Mouse (Mus musculus): ENCODE measurements at regions not wholly inside any gene's neighbourhood (a gene's known extent, or its start where the extent isn't known, plus 50 kb on each side); places are given as distances from the start of the nearest gene placed in this dataset.

DNA sequence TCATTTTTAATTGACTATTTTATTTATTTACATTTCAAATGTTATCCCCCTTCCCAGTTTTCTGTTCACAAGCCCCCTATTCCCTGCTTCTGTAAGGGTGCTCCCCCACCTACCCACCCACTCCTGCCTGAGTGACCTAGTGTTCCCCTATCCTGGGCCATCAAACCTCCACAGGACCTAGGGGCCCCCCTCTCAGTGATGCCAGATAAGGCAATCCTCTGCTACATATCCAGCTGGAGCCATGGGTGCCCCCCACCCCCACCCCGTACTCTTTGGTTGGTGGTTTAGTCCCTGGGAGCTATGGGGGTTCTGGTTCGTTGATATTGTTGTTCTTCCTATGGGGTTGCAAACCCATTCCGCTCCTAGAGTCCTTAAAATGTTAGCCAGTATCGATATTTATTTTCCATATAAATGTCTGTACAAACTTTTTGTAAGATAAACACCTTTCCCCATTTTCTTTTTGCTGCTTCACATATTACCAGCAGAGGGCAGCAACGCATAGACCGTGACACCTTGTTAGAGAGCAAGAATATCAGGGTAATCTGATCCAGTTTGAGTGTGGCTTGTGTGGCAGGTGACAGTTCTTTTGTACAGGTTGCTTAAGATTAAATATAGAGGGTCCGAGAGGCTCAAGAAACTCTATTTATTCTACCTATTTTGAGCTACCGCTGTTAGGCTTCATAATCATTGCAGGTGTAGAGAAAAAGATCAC lies 177.2 kb upstream of the Scn7a start:
- H3K4me1 ChIP-seq (ENCODE audit: control insufficient read depth, insufficient read depth, low read length) = no peaks in the 10 kb centered on the region
- H3K4me3 ChIP-seq (replicated peaks; ENCODE audit: insufficient read depth, low read depth, low read length) = no peak overlapping the region
- peak; percentile 12 to 17 for DNase-seq
- no peak for TF ChIP-seq POLR2A (IDR thresholded peaks at IDR 0.05; ENCODE audit: borderline replicate concordance, insufficient read depth, low read length)
- TF ChIP-seq CTCF (IDR thresholded peaks at IDR 0.05; ENCODE audit: borderline replicate concordance, insufficient read depth, low read depth, low read length) = peak; percentile 38; the same call in 1 of the 2 replicates
- H3K27ac ChIP-seq (ENCODE audit: insufficient read depth, low read length) = no peak overlapping the region
- 26% methylated on average over 8 of the region's 8 CpGs for WGBS
- no peaks in the 10 kb centered on the region for H3K27me3 ChIP-seq (ENCODE audit: control insufficient read depth, insufficient read depth, low read length)

DNA sequence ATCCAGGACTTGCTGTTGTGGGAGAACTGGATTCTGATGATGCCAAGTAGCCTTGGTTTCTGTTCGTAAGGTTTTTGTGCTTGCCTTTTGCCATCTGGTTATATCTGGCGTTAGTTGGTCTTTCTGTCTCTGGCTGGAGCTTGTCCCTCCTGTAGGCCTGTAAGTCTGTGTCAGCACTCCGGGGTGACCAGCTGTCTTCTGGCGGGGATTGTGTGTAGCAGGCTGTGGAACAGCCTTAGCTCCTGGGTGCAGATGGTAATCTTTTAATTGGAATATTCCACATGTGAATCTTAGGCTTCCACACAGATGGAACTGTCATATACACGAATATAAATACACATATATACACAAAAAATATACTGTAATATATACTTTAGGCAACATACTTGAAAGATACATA lies 156.5 kb upstream of the Scn7a start:
- no peaks in the 10 kb centered on the region for H3K4me1 ChIP-seq (ENCODE audit: control insufficient read depth, insufficient read depth, low read length)
- 16% methylated on average over 5 of the region's 5 CpGs for WGBS
- no peaks in the 10 kb centered on the region for H3K27me3 ChIP-seq (ENCODE audit: control insufficient read depth, insufficient read depth, low read length)
- no peak for TF ChIP-seq POLR2A (IDR thresholded peaks at IDR 0.05; ENCODE audit: borderline replicate concordance, insufficient read depth, low read length)
- no peak for TF ChIP-seq CTCF (IDR thresholded peaks at IDR 0.05; ENCODE audit: borderline replicate concordance, insufficient read depth, low read depth, low read length)
- H3K4me3 ChIP-seq (replicated peaks; ENCODE audit: insufficient read depth, low read depth, low read length) = no peak overlapping the region
- DNase-seq = no peak
- no peak overlapping the region for H3K27ac ChIP-seq (ENCODE audit: insufficient read depth, low read length)

DNA sequence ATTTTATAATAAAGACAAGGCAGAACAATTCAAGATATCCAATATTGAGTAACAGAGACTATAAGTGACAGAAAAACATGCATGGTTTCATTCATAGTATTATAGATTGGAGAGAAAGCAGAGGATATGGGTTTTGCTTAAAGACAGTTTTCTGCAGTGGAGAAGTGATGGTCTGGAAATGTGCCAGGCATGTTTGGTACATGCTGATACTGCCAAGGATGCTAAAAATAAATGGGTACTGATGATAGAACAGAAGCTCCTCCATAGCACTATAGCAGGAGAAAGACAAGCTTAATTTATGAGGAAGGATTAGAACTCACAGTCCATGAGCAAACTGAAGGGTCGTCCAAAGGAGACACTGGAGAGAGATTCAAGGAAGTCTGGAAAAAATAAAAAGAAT lies 113.3 kb upstream of the Scn7a start:
- Histone ChIP-seq H3K27ac (ENCODE audit: insufficient read depth, low read length) (no peak overlapping the region), H3K27me3 (ENCODE audit: control insufficient read depth, insufficient read depth, low read length) (no peaks in the 10 kb centered on the region), H3K4me1 (ENCODE audit: control insufficient read depth, insufficient read depth, low read length) (no peaks in the 10 kb centered on the region), H3K4me3 (replicated peaks; ENCODE audit: insufficient read depth, low read depth, low read length) (no peak overlapping the region)
- WGBS = 65% methylated on average over 1 of the region's 1 CpGs
- no peak for DNase-seq
- TF ChIP-seq POLR2A (IDR thresholded peaks at IDR 0.05; ENCODE audit: borderline replicate concordance, insufficient read depth, low read length) = no peak
- no peak for TF ChIP-seq CTCF (IDR thresholded peaks at IDR 0.05; ENCODE audit: borderline replicate concordance, insufficient read depth, low read depth, low read length)

DNA sequence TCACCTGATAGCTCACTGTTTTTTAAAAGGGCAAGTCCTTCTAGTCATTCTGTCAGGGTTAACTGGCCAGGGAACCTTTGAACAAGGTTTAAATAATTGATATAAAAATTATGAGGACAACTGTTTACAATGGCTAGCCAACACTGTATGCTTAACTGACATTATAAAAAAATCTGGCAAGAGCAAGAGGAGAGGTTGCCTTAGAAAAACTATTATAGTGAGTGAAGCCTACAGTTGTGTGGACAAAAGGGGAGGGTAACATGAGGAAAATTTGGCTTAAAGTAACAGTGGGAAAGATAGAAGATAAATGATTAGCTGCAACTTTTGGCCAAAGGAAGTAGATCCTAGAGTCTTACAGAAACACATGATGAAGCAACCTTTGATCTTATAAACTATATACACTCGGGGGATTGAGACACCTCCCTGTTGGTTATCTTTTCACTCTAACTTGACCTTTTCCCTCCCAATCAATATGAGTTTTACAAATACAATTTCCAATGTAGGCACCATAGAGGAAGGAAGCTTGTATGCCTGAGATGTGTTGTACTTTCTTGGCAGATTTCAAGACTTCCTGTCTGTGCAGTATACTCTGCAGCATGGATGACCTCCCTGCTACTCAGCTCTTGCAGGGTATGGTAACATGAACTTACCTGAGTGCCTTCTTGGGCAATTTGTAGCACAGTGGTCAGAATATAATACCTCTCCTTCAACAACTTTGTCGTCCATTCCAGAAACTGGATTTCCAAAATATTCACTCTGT lies 82.9 kb upstream of the Scn7a start:
- Histone ChIP-seq H3K27ac (ENCODE audit: insufficient read depth, low read length) (no peak overlapping the region), H3K4me3 (replicated peaks; ENCODE audit: insufficient read depth, low read depth, low read length) (no peak overlapping the region), H3K4me1 (ENCODE audit: control insufficient read depth, insufficient read depth, low read length) (no peaks in the 10 kb centered on the region), H3K27me3 (ENCODE audit: control insufficient read depth, insufficient read depth, low read length) (no peaks in the 10 kb centered on the region)
- TF ChIP-seq CTCF (IDR thresholded peaks at IDR 0.05; ENCODE audit: borderline replicate concordance, insufficient read depth, low read depth, low read length) (no peak), POLR2A (IDR thresholded peaks at IDR 0.05; ENCODE audit: borderline replicate concordance, insufficient read depth, low read length) (no peak)
- DNase-seq = no peak
- WGBS = 93% methylated on average over 2 of the region's 2 CpGs
